Mouse (Mus musculus): Measurements from ENCODE around the gene Hoxa5. TPM values are rescaled to one million over a fixed set of nuclear protein-coding genes. Genes with fewer than 3 reads are reported as not detected.
A peak's percentile ranks its signal among the peaks of the same experiment; 100 is the strongest.

Gene Hoxa5
- total and polyA plus RNA-seq, 3 experiments: 0.26 to 0.96 (median 0.45) TPM

DNA sequence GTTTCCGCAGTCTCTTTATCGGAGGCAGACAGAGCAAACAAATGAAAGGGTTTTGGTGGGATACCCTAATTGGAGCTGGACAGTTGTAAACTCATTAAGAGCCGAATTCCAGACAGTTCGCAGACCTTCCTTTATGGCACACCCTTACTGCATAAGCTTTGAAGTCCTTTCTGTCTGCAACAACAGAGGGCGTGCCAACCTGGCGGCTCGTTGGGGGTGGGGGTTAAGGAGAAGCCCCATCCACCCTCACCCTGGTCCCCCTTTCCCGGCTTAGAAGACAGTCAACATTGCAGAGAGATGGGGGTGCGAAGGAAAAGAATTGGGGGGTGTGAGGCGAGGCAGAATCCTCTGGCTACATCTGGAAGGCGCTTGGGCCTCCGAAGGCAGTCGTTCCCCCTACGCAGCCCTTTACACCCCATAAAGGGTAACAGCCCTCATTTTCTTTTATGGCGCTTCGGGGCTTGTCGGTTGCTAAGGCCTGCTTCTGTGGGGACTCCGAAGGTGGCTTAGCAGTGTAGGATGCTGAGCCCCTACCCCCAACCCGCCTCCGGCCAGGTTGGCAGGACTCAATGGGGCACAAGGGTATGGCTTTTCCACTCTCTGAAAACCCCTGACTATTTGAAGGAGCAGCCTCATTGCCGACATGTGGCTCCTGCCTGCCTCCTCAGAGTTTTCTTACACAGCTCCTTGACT lies 17.8 kb upstream of the Hoxa5 start:
- Histone ChIP-seq H3K9ac (ENCODE audit: low read depth, low read length) (no peak overlapping the region), H3K27ac (no peak overlapping the region), H3K79me2 (replicated peaks; ENCODE audit: control insufficient read depth, insufficient read depth, low read length) (no peaks in the 10 kb centered on the region), H3K36me3 (ENCODE audit: control insufficient read depth, insufficient read depth, low read length) (no peaks in the 10 kb centered on the region), H3K4me1 (ENCODE audit: control insufficient read depth, insufficient read depth, low read length) (peaks cover 1% of the 10 kb centered on the region; the same call in 1 of the 2 replicates), H3K27me3 (ENCODE audit: control insufficient read depth, insufficient read depth, low read length) (peaks cover 42% of the 10 kb centered on the region), H3K4me3 (no peak overlapping the region; the same call in 1 of the 2 replicates)
- TF ChIP-seq POLR2A (IDR thresholded peaks at IDR 0.05; ENCODE audit: insufficient read depth, low read depth, low read length) (no peak), EP300 (IDR thresholded peaks at IDR 0.05; ENCODE audit: insufficient read depth, low read depth, low read length) (no peak)
- peak in 1 of 2 experiments; percentile 20 for DNase-seq
- 14% methylated on average over 21 of the region's 21 CpGs for WGBS
- intact Hi-C loops (cut with DNase I): loop anchor here (1.0 to 5.0 kb wide), 4 partner anchors 11 to 840 kb away; no protein-coding TSS in a partner anchor

GRCm38 (mm10) chr6:52221337-52221992 lies 17.1 kb upstream of the Hoxa5 start, which contains the start of gene Hoxa7:
Gene Hoxa7, minus strand, starts transcription at chr6:52221854.
- TF ChIP-seq POLR2A (IDR thresholded peaks at IDR 0.05; ENCODE audit: insufficient read depth, low read depth, low read length) (no peak), EP300 (IDR thresholded peaks at IDR 0.05; ENCODE audit: insufficient read depth, low read depth, low read length) (peak; percentile 90; the same call in 1 of the 2 replicates)
- H3K36me3 ChIP-seq (ENCODE audit: control insufficient read depth, insufficient read depth, low read length): no peaks in the 10 kb centered on the region
- H3K79me2 ChIP-seq (replicated peaks; ENCODE audit: control insufficient read depth, insufficient read depth, low read length): no peaks in the 10 kb centered on the region
- H3K27me3 ChIP-seq (ENCODE audit: control insufficient read depth, insufficient read depth, low read length): peaks cover 43% of the 10 kb centered on the region
- intact Hi-C loops (cut with DNase I): loop anchor here (1.0 to 5.0 kb wide), 4 partner anchors 10 to 839 kb away; no protein-coding TSS in a partner anchor
- H3K4me1 ChIP-seq (ENCODE audit: control insufficient read depth, insufficient read depth, low read length): peaks cover 1% of the 10 kb centered on the region; the same call in 1 of the 2 replicates
- H3K27ac ChIP-seq: no peak within 1 kb of the TSS
- 2% methylated on average over 46 of the region's 46 CpGs for WGBS
- H3K9ac ChIP-seq (ENCODE audit: low read depth, low read length): peak within 1 kb of the TSS; percentile 39
- DNase-seq: peak; percentile 84 to 91
- H3K4me3 ChIP-seq: peak within 1 kb of the TSS; percentile 58

DNA sequence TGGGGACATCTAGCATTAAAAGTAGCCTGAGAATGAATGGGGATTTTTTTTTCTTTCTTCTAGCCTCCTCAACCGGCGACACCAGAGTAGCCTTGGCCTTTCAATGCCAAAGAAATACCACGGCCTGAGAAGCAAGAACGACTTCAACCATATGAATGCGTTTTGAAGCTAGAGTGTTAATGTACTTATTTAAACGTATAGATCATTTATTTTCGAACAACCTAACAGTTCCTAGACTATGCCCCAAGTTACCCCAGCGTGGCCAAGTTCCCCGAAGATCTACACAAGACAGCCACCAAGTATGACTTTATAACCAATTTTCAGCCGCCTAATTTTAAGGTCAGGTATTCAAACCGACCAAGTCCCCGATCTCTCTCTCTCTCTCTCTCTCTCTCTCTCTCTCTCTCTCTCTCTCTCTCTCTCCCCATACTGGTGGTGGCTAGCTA lies 16.5 kb upstream of the Hoxa5 start:
- Histone ChIP-seq H3K4me1 (ENCODE audit: control insufficient read depth, insufficient read depth, low read length) (peaks cover 1% of the 10 kb centered on the region; the same call in 1 of the 2 replicates), H3K79me2 (replicated peaks; ENCODE audit: control insufficient read depth, insufficient read depth, low read length) (no peaks in the 10 kb centered on the region), H3K9ac (ENCODE audit: low read depth, low read length) (no peak overlapping the region), H3K27me3 (ENCODE audit: control insufficient read depth, insufficient read depth, low read length) (peaks cover 43% of the 10 kb centered on the region), H3K4me3 (no peak overlapping the region; the same call in 1 of the 2 replicates), H3K36me3 (ENCODE audit: control insufficient read depth, insufficient read depth, low read length) (no peaks in the 10 kb centered on the region), H3K27ac (no peak overlapping the region)
- DNase-seq: peak in 1 of 2 experiments; percentile 25
- no peak for TF ChIP-seq EP300 (IDR thresholded peaks at IDR 0.05; ENCODE audit: insufficient read depth, low read depth, low read length)
- TF ChIP-seq CTCF (IDR thresholded peaks at IDR 0.05): no peak
- TF ChIP-seq POLR2A (IDR thresholded peaks at IDR 0.05; ENCODE audit: insufficient read depth, low read depth, low read length): no peak
- intact Hi-C loops (cut with DNase I): loop anchor here (1.0 to 5.0 kb wide), 4 partner anchors 10 to 839 kb away; no protein-coding TSS in a partner anchor
- 21% methylated on average over 12 of the region's 12 CpGs for WGBS

- no peak overlapping the region for H3K4me3 ChIP-seq
- WGBS: 49% methylated on average over 32 of the region's 32 CpGs
- no peaks in the 10 kb centered on the region for H3K79me2 ChIP-seq (replicated peaks; ENCODE audit: control insufficient read depth, insufficient read depth, low read length)
- peak in 1 of 2 experiments; percentile 31 for DNase-seq
- H3K27ac ChIP-seq: no peak overlapping the region
- peaks cover 1% of the 10 kb centered on the region; the same call in 1 of the 2 replicates for H3K4me1 ChIP-seq (ENCODE audit: control insufficient read depth, insufficient read depth, low read length)
- no peak overlapping the region for H3K9ac ChIP-seq (ENCODE audit: low read depth, low read length)
- intact Hi-C loops (cut with DNase I): loop anchor here (2.0 to 5.0 kb wide), 3 partner anchors 343 to 838 kb away; no protein-coding TSS in a partner anchor
- no peak for TF ChIP-seq EP300 (IDR thresholded peaks at IDR 0.05; ENCODE audit: insufficient read depth, low read depth, low read length)
- no peak for TF ChIP-seq CTCF (IDR thresholded peaks at IDR 0.05)
- TF ChIP-seq POLR2A (IDR thresholded peaks at IDR 0.05; ENCODE audit: insufficient read depth, low read depth, low read length): no peak
- H3K36me3 ChIP-seq (ENCODE audit: control insufficient read depth, insufficient read depth, low read length): no peaks in the 10 kb centered on the region
- peaks cover 41% of the 10 kb centered on the region for H3K27me3 ChIP-seq (ENCODE audit: control insufficient read depth, insufficient read depth, low read length)
These were observed 15.8 kb upstream of the Hoxa5 start for GRCm38 (mm10) chr6:52220003-52220864.

GRCm38 (mm10) chr6:52219234-52219942 lies 15.0 kb upstream of the Hoxa5 start:
- no peaks in the 10 kb centered on the region for H3K36me3 ChIP-seq (ENCODE audit: control insufficient read depth, insufficient read depth, low read length)
- intact Hi-C loops (cut with DNase I): loop anchor here (5.0 kb wide), 1 partner anchor 33 kb away; no protein-coding TSS in a partner anchor
- H3K4me3 ChIP-seq: no peak overlapping the region
- no peak overlapping the region for H3K9ac ChIP-seq (ENCODE audit: low read depth, low read length)
- TF ChIP-seq CTCF (IDR thresholded peaks at IDR 0.05): no peak
- TF ChIP-seq EP300 (IDR thresholded peaks at IDR 0.05; ENCODE audit: insufficient read depth, low read depth, low read length): no peak
- no peak for TF ChIP-seq POLR2A (IDR thresholded peaks at IDR 0.05; ENCODE audit: insufficient read depth, low read depth, low read length)
- peak in 1 of 2 experiments; percentile 16 for DNase-seq
- 60% methylated on average over 9 of the region's 9 CpGs for WGBS
- H3K27me3 ChIP-seq (ENCODE audit: control insufficient read depth, insufficient read depth, low read length): peaks cover 42% of the 10 kb centered on the region
- H3K27ac ChIP-seq: no peak overlapping the region
- H3K4me1 ChIP-seq (ENCODE audit: control insufficient read depth, insufficient read depth, low read length): peaks cover 1% of the 10 kb centered on the region; the same call in 1 of the 2 replicates
- no peaks in the 10 kb centered on the region for H3K79me2 ChIP-seq (replicated peaks; ENCODE audit: control insufficient read depth, insufficient read depth, low read length)
